Mouse (Mus musculus) ovary, postnatal 10 days (tissue): ENCODE data around the gene Psmb2.

Experiments
- DNase-seq: peaks from one replicate; pipeline ENCODE4 v3.0.0; 2022; ENCODE audit warnings: low spot score

The Psmb2 gene

DNA sequence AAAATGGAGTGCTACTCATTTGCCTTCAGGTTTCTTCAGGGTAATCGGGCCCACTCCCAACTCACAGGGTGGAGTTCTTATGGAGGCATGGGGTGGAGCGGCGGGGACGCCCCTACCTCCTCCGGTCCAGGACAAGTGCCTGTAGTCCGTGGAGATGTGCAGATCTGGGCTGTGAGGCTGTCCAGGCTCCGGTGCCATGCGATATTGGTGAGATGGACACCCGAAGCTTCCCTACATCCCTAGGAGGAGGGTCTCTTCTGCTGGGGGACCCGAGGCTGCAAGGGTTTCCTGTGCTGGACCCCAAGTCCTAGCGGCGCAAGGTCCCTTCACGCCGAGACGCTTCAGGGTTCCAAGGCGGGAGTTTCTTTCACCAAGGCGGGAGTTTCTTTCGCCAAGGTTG is 54.7 kb downstream of the Psmb2 start:
- DNase-seq = no peak

DNA sequence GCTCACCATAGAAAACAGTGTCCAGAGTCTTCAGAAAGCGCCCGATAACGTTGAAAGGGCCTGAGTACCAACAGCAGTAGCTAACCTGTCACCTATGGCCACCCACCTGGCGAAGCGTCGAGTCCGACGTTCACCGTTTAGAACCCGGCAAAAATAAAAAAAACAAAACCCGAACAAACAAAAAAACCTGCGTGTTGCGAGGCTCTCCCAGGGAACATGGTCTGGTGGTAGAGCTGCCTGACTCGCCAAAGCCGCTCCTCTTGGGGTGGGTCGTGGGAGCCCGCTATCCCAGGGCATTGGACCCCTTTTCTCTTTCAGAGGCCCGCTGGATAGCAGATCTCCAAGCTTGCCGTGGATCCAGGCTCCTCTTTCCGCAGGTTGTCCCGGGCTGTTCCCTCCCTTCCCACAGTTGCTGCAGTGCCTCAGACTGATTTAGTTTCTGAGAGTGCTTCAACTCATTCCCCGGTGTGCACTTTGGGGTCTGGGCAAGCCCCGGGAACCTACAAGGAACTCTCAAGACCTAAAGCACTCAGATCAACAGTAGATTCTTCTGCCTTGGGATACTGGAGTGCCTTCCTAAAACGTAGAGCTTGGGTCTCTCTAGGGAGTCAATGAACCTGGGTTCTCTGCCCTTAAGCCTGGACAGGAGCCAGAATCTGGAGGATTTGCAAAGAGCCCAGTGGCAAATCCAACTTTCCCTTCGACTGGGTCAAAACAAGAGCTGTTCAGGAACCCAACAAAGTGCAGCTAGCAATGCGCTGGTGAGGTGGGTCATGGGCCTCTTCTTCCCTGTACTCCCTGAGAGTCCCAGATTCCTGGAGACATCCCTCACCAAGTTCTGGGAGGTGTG is 55.3 kb downstream of the Psmb2 start:
- DNase-seq = no peak

DNA sequence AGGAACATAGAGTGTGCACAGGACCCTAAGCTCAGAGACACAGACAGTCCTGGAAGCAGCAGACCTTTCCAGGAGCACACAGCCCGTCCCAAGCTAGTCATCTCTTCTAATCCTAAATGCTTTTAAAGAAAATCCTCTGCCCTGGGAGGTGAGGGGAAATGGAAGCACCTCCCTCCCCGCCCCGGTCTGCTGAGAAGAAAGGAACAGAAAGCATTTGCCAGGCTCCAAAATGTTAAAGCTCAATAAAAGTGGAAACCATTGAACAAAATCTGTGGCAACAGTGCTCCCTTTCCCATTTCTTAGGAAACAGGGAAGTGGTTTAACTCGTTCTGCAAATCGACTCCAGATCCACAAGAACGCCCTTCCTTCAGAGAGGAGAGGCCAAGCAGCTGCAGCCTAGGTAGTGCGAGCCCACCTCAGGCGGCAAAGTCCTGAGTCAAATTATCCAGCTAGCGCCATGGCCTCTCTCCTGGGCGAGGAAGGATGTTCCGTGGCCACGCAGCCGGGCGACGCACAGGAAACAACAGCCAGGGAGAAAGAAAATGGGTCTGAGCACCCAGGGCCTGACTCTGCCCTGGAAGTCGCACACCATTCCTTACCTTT is 56.7 kb downstream of the Psmb2 start:
- DNase-seq = no peak

DNA sequence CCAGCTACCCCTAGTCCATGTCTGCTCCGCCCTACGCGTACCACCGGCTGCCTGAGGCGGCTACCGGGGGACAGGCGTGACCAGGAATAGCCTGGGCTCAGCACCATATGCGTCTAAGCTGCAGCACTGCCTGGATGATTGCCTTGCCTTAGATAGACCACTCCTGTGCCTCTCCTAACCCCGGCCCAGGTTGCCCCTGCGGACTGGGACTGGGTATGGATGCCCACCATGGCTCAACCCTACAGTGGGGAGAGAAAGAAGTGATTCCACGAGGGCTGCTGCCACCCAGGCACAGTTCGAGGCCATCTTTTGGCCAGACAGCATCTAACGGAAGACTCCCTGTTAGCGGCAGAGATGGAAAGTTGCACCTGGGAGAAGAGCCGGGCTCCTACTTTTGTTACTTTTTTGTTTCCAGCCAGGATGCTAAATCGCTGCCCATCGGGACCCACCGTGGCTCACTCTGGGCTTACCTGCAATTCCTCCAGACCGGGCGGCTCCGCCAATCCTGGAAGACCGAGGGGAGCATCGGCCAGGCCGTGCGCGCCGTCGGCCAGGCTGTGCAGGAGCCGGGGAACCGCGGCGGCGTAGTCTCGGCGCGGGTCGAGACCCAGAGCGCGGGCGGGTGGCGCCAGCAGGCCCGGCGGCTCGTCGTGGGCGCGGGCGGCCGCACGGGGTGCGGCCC is 57.4 kb downstream of the Psmb2 start:
- DNase-seq = no peak

DNA sequence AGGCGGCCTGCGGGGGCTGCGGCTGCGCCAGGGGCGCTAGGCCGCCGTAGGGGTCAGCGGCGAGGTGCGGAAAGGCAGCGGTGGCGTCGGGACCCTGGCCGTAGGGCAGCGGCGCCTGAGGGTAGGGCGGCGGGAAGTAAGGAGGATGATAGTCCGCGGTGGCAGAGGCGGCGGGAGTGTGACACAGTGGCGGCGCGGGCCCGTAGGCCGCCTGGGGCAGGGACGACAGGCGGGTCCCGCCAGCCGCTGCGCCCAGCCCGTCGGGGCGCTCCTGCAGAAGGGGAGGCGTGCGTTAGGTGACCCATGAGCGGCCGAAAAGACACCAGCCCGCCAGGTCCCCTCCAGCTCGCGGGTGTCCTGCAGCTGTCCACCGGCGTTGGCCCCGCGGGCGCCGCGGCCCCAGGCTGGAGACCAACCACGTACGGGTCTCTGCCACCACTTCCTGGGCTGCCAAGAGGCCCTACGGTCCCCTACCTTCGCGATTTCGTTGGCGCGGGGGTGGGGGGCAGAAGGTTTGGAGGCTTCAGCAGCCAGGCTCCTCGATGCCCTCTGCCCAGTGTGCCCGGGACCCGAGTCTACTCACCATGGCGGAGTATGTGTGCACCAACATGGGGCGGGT is 58.1 kb downstream of the Psmb2 start:
- no peak for DNase-seq

DNA sequence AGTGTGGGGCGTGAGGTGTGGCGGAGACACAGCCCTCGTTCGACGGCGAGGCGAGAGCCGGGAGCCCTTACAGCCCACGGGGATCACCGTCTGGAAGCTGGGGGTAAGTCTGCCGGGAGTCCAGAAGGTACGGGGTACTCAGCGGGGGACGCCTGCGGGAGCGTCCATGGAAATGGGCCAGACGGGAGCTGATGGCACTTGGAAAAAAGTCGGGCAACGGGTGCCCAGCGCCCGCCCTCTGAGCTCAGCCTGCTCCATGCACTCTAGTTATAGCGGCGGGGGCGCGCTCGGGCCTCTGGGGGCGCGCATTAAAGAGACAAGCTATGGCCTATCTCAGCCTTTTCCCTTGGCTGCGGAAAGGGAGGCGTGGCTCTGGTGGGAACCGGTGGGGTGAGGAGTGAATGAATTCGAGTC is 58.6 kb downstream of the Psmb2 start, which contains the start of gene Tfap2e:
Tfap2e (minus strand) TSS at position 240 of the 414 bp plus-strand sequence.
- DNase-seq = no peak

DNA sequence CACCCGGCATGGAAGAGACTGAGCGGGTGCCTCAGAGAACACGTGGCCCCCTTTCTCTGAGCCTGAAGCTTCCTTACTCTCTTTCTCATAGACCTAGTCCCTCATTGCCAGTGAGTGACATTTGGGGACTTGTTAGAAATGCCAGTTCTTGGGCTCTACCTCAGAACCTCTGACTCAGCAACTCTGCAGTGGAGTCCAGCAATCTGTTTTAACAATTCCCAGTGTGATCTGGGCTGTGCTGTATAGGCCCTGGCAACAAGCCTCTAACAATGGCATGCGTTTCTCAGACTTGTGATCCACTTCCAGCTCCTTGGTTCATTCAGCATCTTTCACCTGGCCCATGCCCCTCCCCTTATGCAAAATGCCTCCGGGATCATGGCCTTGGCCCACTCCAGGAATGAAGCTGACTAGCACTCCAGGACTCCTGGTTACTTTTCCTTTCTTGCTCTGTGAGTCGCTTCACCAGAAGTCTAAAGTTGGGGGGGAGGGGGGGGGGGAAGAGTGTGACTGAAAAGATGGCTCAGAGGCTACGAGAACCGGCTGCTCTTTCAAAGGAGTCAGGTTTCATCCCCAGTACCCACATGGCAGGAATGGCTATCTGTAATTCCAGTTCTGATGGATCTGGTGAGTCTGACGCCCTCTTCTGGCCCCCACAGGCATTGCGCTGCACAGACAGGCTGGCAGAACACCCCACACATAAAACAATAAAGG is 62.7 kb downstream of the Psmb2 start:
- DNase-seq = no peak

DNA sequence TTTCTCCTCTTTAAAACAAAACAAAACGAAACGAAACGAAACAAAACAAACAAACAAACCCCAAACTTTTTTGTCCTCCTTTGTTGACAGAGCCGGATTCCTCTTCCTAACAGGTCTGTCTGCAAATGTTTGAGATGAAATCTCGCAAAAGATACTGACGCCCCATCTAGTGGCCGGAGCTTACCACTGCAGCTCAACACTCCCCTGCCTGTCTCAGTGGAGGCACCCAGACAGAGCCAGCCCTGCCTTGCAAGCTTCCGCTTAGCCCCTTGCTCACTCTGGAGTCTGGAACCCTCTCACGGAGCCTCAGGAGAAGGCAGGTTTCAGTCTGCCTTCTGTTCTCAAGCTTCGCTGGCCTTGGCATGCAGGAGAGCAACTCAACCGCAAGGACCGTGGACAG is 64.0 kb downstream of the Psmb2 start:
- DNase-seq = no peak

DNA sequence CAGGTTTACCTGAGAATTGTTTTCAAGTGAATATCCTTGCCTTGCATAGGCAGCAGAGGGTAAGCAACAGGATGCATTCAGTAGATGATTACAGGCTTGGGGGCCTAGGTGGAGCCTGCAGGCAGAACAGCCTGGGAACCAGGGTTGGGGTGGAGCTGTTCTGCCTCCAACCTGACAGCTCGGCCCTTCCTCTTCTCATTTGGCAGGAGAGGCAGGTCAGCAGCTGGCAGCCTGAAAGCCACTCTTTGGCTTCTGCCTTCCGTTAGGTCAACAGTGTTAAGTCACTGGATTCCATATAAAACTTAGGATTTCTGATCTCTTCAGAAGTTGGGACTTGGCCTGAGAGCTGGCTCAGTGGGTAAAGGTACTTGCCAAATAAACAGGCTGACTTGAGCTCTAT is 65.5 kb downstream of the Psmb2 start:
- no peak for DNase-seq

DNA sequence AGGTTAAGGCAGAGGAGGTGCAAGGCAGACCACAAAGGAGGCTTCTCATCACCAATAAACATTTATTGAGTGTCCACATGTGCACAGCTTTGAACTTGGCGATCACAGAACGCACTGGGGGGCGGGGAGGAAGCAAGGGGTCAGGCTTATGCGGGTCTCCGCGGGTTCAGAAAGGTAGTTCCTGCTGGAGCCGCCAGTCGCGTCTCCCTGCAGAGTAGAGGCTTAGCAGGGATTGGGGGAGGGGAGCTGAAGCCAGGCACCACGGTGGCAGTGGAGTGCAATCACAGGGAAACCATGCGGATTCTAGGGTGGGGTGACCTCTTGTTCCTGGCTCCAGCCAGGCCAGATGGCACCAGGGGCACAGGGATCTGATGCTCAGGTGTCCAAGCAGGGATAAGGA is 66.3 kb downstream of the Psmb2 start:
- DNase-seq = no peak

DNA sequence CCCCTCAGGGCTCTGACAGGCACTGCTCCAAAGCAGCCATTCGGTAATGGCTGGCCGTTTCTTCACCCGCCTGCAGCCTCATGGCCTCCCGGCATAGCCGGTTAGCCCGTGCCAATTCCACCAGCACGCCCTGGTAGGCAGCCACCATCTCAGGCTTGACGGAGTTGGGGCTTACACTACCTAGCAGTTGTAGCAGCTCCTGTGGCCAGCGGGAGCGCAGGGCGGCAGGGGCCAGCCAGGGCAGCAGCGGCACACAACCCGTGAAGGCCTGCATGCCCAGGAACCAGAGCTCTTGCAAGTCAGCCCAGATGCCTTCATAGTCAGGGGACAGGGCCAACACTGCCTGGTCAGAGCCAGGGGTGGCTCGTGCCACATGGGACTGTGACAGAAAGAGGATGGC is 67.4 kb downstream of the Psmb2 start:
- no peak for DNase-seq

DNA sequence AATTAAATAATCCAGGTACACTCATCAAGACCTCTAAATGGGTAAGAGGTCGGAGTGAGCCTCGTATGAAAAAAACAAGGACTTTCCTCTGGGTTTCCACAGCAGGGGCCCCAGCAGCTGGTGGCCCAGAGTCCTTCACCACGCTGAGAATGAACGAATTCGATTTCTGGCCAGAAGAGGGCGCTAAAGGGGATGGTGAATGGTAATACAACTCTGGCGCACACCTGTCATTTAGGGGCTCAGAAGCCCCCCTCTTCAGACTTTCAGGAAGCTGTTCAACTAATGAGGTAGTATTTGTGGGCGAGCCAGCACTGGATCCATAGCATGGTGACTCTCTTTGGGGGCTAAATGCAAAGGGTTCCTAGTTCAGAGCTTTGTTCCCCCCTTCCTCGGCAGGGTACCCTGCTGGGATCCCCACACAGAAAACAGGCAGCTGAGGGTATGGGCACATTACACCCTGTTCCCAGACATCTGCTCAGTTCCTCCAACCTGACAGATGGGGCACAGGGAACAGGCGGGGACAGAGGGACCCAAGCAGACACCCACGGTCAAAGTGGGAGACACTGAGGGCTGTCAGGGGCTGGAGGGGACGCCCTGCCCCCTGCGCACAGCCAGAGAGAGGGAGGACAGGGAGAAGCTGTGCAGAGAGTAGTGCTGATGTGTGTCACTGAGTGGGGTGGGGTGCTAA is 68.2 kb downstream of the Psmb2 start:
- DNase-seq = no peak

DNA sequence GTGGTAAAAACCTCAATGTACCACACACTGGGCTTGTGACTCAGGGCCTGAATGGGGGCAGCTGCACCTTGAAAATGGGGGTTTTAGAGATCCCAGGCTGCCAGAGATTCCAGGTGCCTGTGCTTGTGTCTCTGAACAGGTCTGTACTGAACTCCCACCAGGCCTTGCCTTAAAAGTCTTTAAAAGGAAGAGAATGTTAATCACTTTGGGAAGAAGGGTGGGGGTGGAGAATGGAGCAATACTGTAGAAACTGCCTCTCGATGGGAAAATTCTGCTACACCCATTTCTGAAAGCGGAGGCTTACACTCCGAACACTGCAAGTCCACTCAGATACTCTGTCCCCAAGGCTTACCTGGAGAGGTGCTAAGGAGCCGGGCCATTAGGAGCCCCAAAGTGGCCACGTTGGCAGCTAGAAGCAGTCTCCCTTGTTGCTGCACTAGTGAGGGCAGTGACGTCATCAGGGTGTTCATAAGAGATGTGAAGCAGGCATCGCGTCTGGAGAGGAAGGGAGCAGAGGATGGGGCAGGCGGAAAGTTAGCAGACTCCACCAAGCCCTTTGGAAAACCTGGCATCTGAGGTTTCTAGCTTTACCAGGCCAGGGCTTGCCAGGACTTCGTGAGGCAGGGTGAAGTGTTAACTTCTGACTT is 68.9 kb downstream of the Psmb2 start:
- no peak for DNase-seq

DNA sequence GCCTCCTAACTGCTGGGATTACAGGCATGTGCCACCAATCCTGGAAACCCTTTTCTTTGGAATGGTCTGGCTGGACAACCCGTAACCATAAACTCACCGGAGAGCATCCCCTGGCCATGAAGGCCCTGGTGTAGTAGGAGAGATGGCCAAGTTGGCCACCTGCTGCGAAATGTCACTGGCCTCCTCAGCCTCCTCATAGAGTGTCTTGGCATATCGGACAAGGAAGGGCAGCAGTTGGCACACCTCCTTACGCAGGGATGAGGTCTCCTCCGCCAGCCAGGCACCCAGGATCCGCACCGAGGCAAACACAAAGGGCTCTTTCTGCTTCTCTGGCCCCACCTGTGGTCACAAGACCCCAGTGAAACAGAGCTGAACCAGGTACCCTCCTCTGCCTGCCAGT is 71.0 kb downstream of the Psmb2 start:
- DNase-seq = no peak

DNA sequence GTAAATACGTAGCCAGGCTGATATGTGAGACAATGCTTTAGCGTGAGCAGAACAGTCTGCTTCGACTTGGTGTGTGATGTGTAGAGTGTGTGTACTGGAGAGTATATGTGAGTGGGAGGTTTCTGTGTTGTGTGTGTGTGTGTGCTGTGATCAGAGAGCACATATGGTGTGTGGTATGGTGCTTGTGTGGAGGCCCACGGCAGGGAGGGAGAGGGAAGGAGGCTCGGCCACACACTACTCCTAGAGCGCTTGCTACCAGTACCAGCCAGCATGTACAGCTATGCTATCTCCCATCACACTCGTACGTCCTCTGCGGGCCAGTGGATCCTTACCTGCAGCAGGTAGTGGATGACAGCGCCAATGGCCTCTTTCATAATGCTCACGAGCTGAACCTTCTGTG is 72.1 kb downstream of the Psmb2 start:
- DNase-seq = no peak

DNA sequence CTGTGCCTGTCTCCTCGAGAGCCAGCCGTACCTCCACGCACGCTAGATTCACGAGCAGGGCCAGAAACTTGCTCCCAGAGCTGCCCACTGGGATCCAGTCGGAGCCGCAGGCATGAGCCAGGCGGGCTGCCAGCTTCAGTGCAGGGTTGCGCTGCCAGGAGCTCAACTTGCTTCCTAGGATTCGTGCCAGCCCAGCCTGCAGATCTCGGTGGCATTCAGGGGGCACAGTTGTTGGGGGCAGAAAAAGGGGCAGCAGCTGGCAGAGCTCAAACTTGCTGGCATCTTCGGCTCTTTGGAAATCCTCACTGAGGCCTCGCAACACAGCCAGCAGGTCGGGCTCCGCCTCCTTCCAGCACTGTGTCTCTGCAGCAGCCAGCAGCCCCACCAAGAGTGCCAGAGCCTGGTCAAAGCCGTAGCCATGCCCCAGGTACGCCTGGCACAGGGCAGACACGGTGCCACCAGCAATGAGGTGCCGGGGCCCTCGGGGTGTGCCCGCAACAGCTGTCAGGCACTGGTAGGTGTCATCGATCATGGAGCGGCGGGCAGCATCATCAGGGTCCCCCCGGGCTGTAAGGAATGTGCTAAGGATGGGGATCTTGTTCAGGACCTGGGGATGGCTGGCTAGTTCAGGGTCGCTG is 72.7 kb downstream of the Psmb2 start:
- no peak for DNase-seq

DNA sequence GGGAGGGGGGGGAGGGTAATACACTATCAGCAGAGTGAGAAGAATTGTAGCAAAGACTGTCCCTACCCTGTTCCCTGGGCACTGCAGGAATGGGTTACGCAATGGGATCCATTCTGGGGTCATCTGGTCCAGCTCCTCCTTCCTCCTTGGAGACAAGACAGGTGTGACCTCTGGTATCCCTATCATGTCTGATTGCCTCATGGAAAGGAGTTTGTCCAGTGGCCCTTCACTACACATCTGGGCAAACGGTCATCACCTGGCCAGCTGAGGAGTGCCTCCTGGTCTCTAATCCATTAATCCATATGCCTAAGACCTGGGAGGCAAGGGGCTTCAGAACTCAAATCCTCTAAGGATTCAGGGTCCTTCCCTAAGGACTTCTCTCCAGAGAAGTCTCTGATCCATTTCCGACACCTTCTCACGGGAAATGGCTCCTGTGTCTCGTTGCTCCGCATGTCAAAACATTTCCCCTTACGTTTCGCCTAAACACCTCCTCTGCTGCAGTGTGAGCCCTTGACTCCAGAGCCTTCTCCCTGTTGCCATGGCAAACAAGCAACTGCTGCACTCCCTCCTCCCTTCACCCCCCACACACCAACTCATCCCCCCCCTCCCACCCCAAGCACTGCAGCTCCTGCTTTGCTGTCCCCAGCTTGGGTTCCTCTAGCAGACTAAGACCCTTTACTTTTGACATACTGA is 73.6 kb downstream of the Psmb2 start:
- DNase-seq = no peak

DNA sequence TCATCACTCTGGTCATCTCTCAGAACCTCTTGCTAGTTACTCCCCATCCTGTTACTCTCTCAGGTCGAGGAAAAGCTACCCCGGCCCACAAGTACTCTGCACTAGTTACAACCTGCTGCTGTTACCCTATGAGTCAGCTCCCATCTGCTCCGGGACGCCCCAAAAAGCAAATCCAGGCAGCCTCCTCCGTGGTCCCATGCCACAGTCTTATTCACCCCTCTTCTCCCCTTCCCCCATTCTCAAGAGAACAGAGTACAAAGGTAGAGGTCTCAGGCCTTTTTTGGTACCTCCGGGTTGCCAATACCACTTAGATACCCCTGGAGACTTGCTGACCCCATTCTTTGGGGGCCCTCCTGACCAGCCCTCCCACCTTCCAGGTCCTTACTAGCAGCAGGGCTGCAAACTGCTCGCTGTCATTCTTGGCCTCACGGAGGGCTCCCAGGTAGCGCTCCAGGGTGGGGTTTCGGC is 74.2 kb downstream of the Psmb2 start:
- no peak for DNase-seq

DNA sequence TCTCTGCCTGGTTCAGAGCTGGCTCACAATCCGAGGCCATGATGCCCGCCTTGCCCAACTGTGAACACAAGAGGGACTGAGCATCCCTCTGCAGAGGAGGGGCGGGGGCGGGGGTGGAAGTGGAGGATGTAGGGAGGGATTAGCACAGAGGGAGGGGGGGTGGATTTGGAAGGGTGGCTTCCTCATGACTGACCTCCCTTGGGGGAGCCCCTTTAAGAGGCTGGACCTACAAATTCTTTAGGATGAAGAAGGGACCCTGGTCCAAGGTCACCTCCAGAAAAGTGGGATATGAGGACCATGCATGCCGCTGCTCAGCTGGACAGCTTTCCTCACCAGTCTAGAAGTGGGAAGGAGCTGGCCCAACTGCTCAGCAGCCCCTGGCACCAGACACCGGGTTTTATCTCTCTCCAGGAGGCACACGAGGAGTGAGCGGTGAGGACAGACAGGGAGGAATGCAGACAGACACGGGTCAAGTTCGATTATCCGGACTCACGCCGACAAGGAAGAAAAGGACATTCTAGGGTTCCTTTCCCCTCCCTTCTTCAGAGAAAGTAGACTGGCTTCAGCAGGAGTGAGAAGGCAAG is 74.7 kb downstream of the Psmb2 start:
- no peak for DNase-seq
